Mouse (Mus musculus): Measurements from ENCODE around the gene Sox5. TPM values are rescaled to one million over a fixed set of nuclear protein-coding genes. Genes with fewer than 3 reads are reported as not detected.

Gene Sox5
- polyA plus RNA-seq, 1 experiment from 2014 or later: 3.3 TPM

GRCm38 (mm10) chr6:143838384-143839076, 943.2 kb downstream of the Sox5 start:
- H3K36me3 ChIP-seq (ENCODE audit: control insufficient read depth, insufficient read depth): no peaks in the 10 kb centered on the region
- no peak overlapping the region for H3K27ac ChIP-seq (ENCODE audit: low read depth, low read length)
- H3K4me3 ChIP-seq (ENCODE audit: low read depth, low read length): no peak overlapping the region
- no peaks in the 10 kb centered on the region for H3K9me3 ChIP-seq (ENCODE audit: control insufficient read depth)
- H3K4me2 ChIP-seq (replicated peaks; ENCODE audit: low read depth): no peak overlapping the region
- 78% methylated on average over 9 of the region's 9 CpGs for WGBS
- no peaks in the 10 kb centered on the region for H3K4me1 ChIP-seq (replicated peaks; ENCODE audit: control insufficient read depth, insufficient read depth, low read length)
- H3K27me3 ChIP-seq (replicated peaks; ENCODE audit: control insufficient read depth, insufficient read depth, low read length): no peaks in the 10 kb centered on the region
- H3K9ac ChIP-seq (ENCODE audit: low read depth, low read length): no peak overlapping the region
- ATAC-seq: no peak
- TF ChIP-seq CTCF (IDR thresholded peaks at IDR 0.05; ENCODE audit: low read depth): no peak

GRCm38 (mm10) chr6:143835331-143835730, 946.4 kb downstream of the Sox5 start:
- Histone ChIP-seq H3K4me1 (replicated peaks; ENCODE audit: control insufficient read depth, insufficient read depth, low read length) (no peaks in the 10 kb centered on the region), H3K27me3 (replicated peaks; ENCODE audit: control insufficient read depth, insufficient read depth, low read length) (no peaks in the 10 kb centered on the region), H3K9me3 (ENCODE audit: control insufficient read depth) (no peaks in the 10 kb centered on the region), H3K9ac (ENCODE audit: low read depth, low read length) (no peak overlapping the region), H3K36me3 (ENCODE audit: control insufficient read depth, insufficient read depth) (no peaks in the 10 kb centered on the region), H3K27ac (ENCODE audit: low read depth, low read length) (no peak overlapping the region), H3K4me2 (replicated peaks; ENCODE audit: low read depth) (no peak overlapping the region), H3K4me3 (ENCODE audit: low read depth, low read length) (no peak overlapping the region)
- WGBS: 70% methylated on average over 7 of the region's 7 CpGs
- no peak for TF ChIP-seq CTCF (IDR thresholded peaks at IDR 0.05; ENCODE audit: low read depth)
- no peak for ATAC-seq

- Histone ChIP-seq H3K4me3 (ENCODE audit: low read depth, low read length) (no peak overlapping the region), H3K9ac (ENCODE audit: low read depth, low read length) (no peak overlapping the region), H3K27ac (ENCODE audit: low read depth, low read length) (no peak overlapping the region), H3K4me1 (replicated peaks; ENCODE audit: control insufficient read depth, insufficient read depth, low read length) (no peaks in the 10 kb centered on the region), H3K36me3 (ENCODE audit: control insufficient read depth, insufficient read depth) (no peaks in the 10 kb centered on the region), H3K9me3 (ENCODE audit: control insufficient read depth) (no peaks in the 10 kb centered on the region), H3K27me3 (replicated peaks; ENCODE audit: control insufficient read depth, insufficient read depth, low read length) (no peaks in the 10 kb centered on the region), H3K4me2 (replicated peaks; ENCODE audit: low read depth) (no peak overlapping the region)
- ATAC-seq: no peak
- no peak for TF ChIP-seq CTCF (IDR thresholded peaks at IDR 0.05; ENCODE audit: low read depth)
- 80% methylated on average over 3 of the region's 3 CpGs for WGBS
Measured at GRCm38 (mm10) chr6:143833986-143834385, 947.8 kb downstream of the Sox5 start.

DNA sequence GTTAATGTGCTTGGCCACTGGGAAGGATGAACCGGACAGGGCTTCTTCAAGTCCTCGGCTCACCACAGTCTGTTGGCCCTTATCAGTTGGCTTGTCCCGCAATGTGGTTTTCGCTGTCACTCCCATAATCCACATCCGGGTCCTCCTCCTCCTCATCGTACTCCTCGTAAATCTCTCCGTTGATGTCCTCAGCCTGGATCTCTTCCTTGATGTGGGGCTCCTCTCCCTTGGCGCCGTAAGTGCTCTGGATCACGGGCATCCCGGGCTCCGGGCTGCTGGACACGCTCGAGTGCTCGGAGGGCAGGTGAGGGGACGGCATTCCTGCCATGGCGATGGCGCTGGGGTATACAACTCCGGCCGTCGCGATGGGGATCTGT, 948.6 kb downstream of the Sox5 start:
- no peaks in the 10 kb centered on the region for H3K27me3 ChIP-seq (replicated peaks; ENCODE audit: control insufficient read depth, insufficient read depth, low read length)
- H3K36me3 ChIP-seq (ENCODE audit: control insufficient read depth, insufficient read depth): no peaks in the 10 kb centered on the region
- no peak overlapping the region for H3K27ac ChIP-seq (ENCODE audit: low read depth, low read length)
- no peak overlapping the region for H3K4me3 ChIP-seq (ENCODE audit: low read depth, low read length)
- no peak overlapping the region for H3K9ac ChIP-seq (ENCODE audit: low read depth, low read length)
- H3K4me2 ChIP-seq (replicated peaks; ENCODE audit: low read depth): no peak overlapping the region
- TF ChIP-seq CTCF (IDR thresholded peaks at IDR 0.05; ENCODE audit: low read depth): no peak
- WGBS: 94% methylated on average over 23 of the region's 23 CpGs
- no peaks in the 10 kb centered on the region for H3K9me3 ChIP-seq (ENCODE audit: control insufficient read depth)
- no peaks in the 10 kb centered on the region for H3K4me1 ChIP-seq (replicated peaks; ENCODE audit: control insufficient read depth, insufficient read depth, low read length)
- no peak for ATAC-seq

- 82% methylated on average over 12 of the region's 12 CpGs for WGBS
- Histone ChIP-seq H3K9ac (ENCODE audit: low read depth, low read length) (no peak overlapping the region), H3K4me2 (replicated peaks; ENCODE audit: low read depth) (no peak overlapping the region), H3K36me3 (ENCODE audit: control insufficient read depth, insufficient read depth) (no peaks in the 10 kb centered on the region), H3K4me1 (replicated peaks; ENCODE audit: control insufficient read depth, insufficient read depth, low read length) (no peaks in the 10 kb centered on the region), H3K9me3 (ENCODE audit: control insufficient read depth) (no peaks in the 10 kb centered on the region), H3K27me3 (replicated peaks; ENCODE audit: control insufficient read depth, insufficient read depth, low read length) (no peaks in the 10 kb centered on the region), H3K4me3 (ENCODE audit: low read depth, low read length) (no peak overlapping the region), H3K27ac (ENCODE audit: low read depth, low read length) (no peak overlapping the region)
- no peak for ATAC-seq
- TF ChIP-seq CTCF (IDR thresholded peaks at IDR 0.05; ENCODE audit: low read depth): no peak
Measured at GRCm38 (mm10) chr6:143832483-143833181, 949.1 kb downstream of the Sox5 start.

DNA sequence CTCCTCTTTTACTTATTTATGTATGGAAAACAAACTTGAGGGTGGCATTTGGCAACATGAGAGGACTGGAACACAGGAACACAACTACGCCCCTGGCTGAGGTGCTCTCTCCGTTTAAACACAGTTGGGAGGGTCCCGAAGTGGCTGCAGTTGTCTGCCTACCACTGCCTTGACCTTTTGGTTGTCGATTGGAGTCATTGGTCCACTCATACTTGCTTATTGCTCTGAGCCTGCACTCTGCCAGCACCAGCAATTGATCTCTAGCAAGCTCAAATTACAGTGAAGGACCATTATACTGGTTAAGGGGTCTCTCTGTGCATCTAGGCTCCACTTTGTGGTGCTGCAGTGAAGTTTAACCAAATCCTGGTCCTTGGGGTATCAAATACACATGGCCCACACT, 950.5 kb downstream of the Sox5 start:
- no peak for TF ChIP-seq CTCF (IDR thresholded peaks at IDR 0.05; ENCODE audit: low read depth)
- H3K36me3 ChIP-seq (ENCODE audit: control insufficient read depth, insufficient read depth): no peaks in the 10 kb centered on the region
- H3K4me2 ChIP-seq (replicated peaks; ENCODE audit: low read depth): no peak overlapping the region
- 69% methylated on average over 4 of the region's 4 CpGs for WGBS
- H3K4me3 ChIP-seq (ENCODE audit: low read depth, low read length): no peak overlapping the region
- H3K9ac ChIP-seq (ENCODE audit: low read depth, low read length): no peak overlapping the region
- no peak for ATAC-seq
- H3K9me3 ChIP-seq (ENCODE audit: control insufficient read depth): no peaks in the 10 kb centered on the region
- H3K4me1 ChIP-seq (replicated peaks; ENCODE audit: control insufficient read depth, insufficient read depth, low read length): no peaks in the 10 kb centered on the region
- no peak overlapping the region for H3K27ac ChIP-seq (ENCODE audit: low read depth, low read length)
- H3K27me3 ChIP-seq (replicated peaks; ENCODE audit: control insufficient read depth, insufficient read depth, low read length): no peaks in the 10 kb centered on the region

All from intestine, postnatal 0 days (tissue).